8 mouse cellular contexts compared by ENCODE assay signal in genomic region chr4:55651811-55652410, GRCm38 (mm10).
DNase-seq lines count a peak whose midpoint lies in the region; ATAC-seq lines count a peak whose summit lies in the region.

No protein-coding gene starts in this region.

- H3K36me3 ChIP-seq in forebrain, embryonic 11.5 days (ENCODE audit: control insufficient read depth, insufficient read depth, low read length), result no peaks in the 10 kb centered on the region
- no peaks in the 10 kb centered on the region for H3K36me3 ChIP-seq in hindbrain, embryonic 15.5 days
- no peaks in the 10 kb centered on the region for H3K36me3 ChIP-seq in lung, embryonic 16.5 days (ENCODE audit: control insufficient read depth, insufficient read depth, low read length)
- no peaks in the 10 kb centered on the region for H3K36me3 ChIP-seq in splenic B cell, adult 2 months (ENCODE audit: control insufficient read depth, insufficient read depth, low read length, poor library complexity, severe bottlenecking)

- peak overlapping the region; percentile 50 for H3K4me3 ChIP-seq in forebrain, embryonic 11.5 days (ENCODE audit: low read depth, low read length)
- H3K4me3 ChIP-seq in hindbrain, embryonic 15.5 days, result peak overlapping the region; percentile 61
- H3K4me3 ChIP-seq in lung, embryonic 16.5 days (ENCODE audit: low read length), result peak overlapping the region; percentile 62

- WGBS in forebrain, embryonic 11.5 days, result 12% methylated on average over 11 of the region's 12 CpGs
- WGBS in hindbrain, embryonic 15.5 days, result 12% methylated on average over 12 of the region's 12 CpGs
- 5% methylated on average over 12 of the region's 12 CpGs for WGBS in lung, embryonic 16.5 days

- H3K4me1 ChIP-seq in forebrain, embryonic 11.5 days (replicated peaks; ENCODE audit: control insufficient read depth, insufficient read depth, low read length), result 0 out of 2 replicates have a peak, but pooled peaks cover 2% of the 10 kb centered on the region
- peaks cover 21% of the 10 kb centered on the region for H3K4me1 ChIP-seq in hindbrain, embryonic 15.5 days (replicated peaks)
- peaks cover 9% of the 10 kb centered on the region for H3K4me1 ChIP-seq in lung, embryonic 16.5 days (replicated peaks; ENCODE audit: control insufficient read depth, insufficient read depth, low read length)

- H3K9me3 ChIP-seq in forebrain, embryonic 11.5 days (ENCODE audit: control insufficient read depth, low read length), result no peaks in the 10 kb centered on the region
- no peaks in the 10 kb centered on the region for H3K9me3 ChIP-seq in hindbrain, embryonic 15.5 days
- H3K9me3 ChIP-seq in lung, embryonic 16.5 days (ENCODE audit: control insufficient read depth, low read length), result no peaks in the 10 kb centered on the region

- no peaks in the 10 kb centered on the region for H3K27me3 ChIP-seq in forebrain, embryonic 11.5 days (ENCODE audit: control insufficient read depth, insufficient read depth, low read length)
- no peaks in the 10 kb centered on the region for H3K27me3 ChIP-seq in hindbrain, embryonic 15.5 days
- peaks cover 7% of the 10 kb centered on the region; the same call in 1 of the 2 replicates for H3K27me3 ChIP-seq in lung, embryonic 16.5 days (ENCODE audit: control insufficient read depth, insufficient read depth, low read depth, low read length)
- H3K27me3 ChIP-seq in splenic B cell, adult 2 months (ENCODE audit: control insufficient read depth, insufficient read depth, low read length, poor library complexity, severe bottlenecking), result no peaks in the 10 kb centered on the region

- ATAC-seq in forebrain, embryonic 11.5 days (replicated peaks; ENCODE audit: low FRiP score), result no peak
- ATAC-seq in hindbrain, embryonic 15.5 days (ENCODE audit: low FRiP score, low read depth), result no peak
- ATAC-seq in lung, embryonic 16.5 days (ENCODE audit: low read depth), result no peak; the same call in 1 of the 2 replicates

- peak overlapping the region; percentile 84 for H3K4me2 ChIP-seq in forebrain, embryonic 11.5 days (ENCODE audit: low read depth, low read length, severe bottlenecking)
- peak overlapping the region; percentile 82 for H3K4me2 ChIP-seq in hindbrain, embryonic 15.5 days
- H3K4me2 ChIP-seq in lung, embryonic 16.5 days (ENCODE audit: low read depth, low read length), result peak overlapping the region; percentile 78

- H3K9ac ChIP-seq in forebrain, embryonic 11.5 days (ENCODE audit: low read length), result peak overlapping the region; percentile 77
- peak overlapping the region; percentile 78 for H3K9ac ChIP-seq in hindbrain, embryonic 15.5 days
- peak overlapping the region; percentile 69 for H3K9ac ChIP-seq in lung, embryonic 16.5 days (ENCODE audit: low read length)

- no peak overlapping the region for H3K27ac ChIP-seq in forebrain, embryonic 11.5 days (ENCODE audit: low read depth, low read length)
- peak overlapping the region; percentile 90 for H3K27ac ChIP-seq in hindbrain, embryonic 15.5 days (replicated peaks)
- peak overlapping the region; percentile 89 for H3K27ac ChIP-seq in lung, embryonic 16.5 days (ENCODE audit: low read length)

- DNase-seq in B cell, adult 2 months, result peak; percentile 30 to 37
- DNase-seq in MN1 (ENCODE audit: low spot score), result peak; percentile 56
- peak; percentile 49 for DNase-seq in forebrain, embryonic 11.5 days (ENCODE audit: low spot score)
- DNase-seq in splenic B cell, adult 2 months (ENCODE audit: low read depth, low spot score), result peak; percentile 50
- no peak for DNase-seq in gastrocnemius, postnatal 4 days (ENCODE audit: low spot score in 2 of 2)
- DNase-seq in urinary bladder, adult 18-20 months (ENCODE audit: low spot score in 2 of 2), result no peak

Comparison
In these comparisons a context has a peak if more than half of its experiments do, and no peak if none do; other contexts are left out.
1. DNase-seq: peak in B cell, adult 2 months (2 of 2), MN1 (single experiment), forebrain, embryonic 11.5 days (single experiment) and splenic B cell, adult 2 months (single experiment); none in gastrocnemius, postnatal 4 days (0 of 2) and urinary bladder, adult 18-20 months (0 of 2).
2. Peak in every context shown above with its lines, with median percentiles within 50 percentile points of each other: H3K4me2 ChIP-seq, H3K4me3 ChIP-seq and H3K9ac ChIP-seq.